Mouse (Mus musculus) Patski (cell line): ENCODE data around the gene Nfe2l1. TPM values are rescaled to one million over a fixed set of nuclear protein-coding genes. Genes with fewer than 3 reads are reported as not detected.

Source experiments
- ATAC-seq: fragments of 100-300 bp; one replicate; pipeline ENCODE4 v1.8.0; 2021
- CTCF ChIA-PET: fragments of 350-600 bp; sonication (Branson Sonifier 250); formaldehyde crosslinking; loops from one replicate; lab custom pipeline; 2022; ENCODE audit warnings: inconsistent platforms; lab: Charles Lee
- POLR2A ChIA-PET: fragments of 350-600 bp; sonication (Branson Sonifier 250); formaldehyde crosslinking; loops from one replicate; lab custom pipeline; 2022; ENCODE audit warnings: antibody characterized with exemption, inconsistent platforms; lab: Charles Lee
- DNase-seq: peaks from one replicate; pipeline ENCODE4 v3.0.0-alpha.2; 2011; ENCODE audit warnings: low read depth, low spot score
- H3K27me3 ChIP-seq: fragments of 371-371 bp; one replicate; pipeline ENCODE4 v1.5.1; 2021
- CTCF ChIP-seq: fragments of 100-300 bp; IDR thresholded peaks from one replicate; pipeline ENCODE4 v1.5.1; 2021
- in situ Hi-C: fragments of 300-500 bp; cut with MboI; formaldehyde crosslinking; loops from 3 replicates; pipeline ENCODE4 v1.11.1; 2018; ENCODE audit warnings: low pct_unique_long_range_greater_than_20kb, mixed read lengths
- polyA plus RNA-seq: library from polyadenylated mRNA; unstranded; gene quantifications from one replicate; pipeline ENCODE4 v1.2.3, GENCODE M21; 2021

Gene Nfe2l1
- polyA plus RNA-seq, 1 experiment from 2014 or later = 362 TPM

DNA sequence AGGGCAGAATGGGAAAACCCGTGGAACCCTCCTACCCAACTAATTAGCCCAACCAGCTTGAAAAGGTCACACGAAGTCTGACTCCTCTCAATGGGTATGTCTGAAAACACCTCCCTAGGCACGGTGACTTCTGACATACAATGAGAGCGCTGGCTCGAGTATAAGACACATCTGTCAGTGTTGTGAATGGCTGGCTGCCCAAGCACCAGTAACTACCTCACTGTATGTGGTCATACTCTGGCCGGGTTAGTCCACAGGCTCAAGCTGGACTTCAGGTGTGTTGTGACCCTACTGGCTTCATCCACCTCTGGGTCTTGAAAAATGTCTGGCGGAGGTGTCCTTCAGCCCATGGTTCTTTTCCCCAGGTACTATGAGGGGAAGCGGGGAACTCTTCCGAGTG is 18.9 kb upstream of the Nfe2l1 start:
- H3K27me3 ChIP-seq = no peaks in the 10 kb centered on the region
- POLR2A ChIA-PET = no interaction called here
- no peak for DNase-seq
- ATAC-seq = no peak
- in situ Hi-C loops = no loop called here
- no peak for TF ChIP-seq CTCF
- CTCF ChIA-PET = no interaction called here

DNA sequence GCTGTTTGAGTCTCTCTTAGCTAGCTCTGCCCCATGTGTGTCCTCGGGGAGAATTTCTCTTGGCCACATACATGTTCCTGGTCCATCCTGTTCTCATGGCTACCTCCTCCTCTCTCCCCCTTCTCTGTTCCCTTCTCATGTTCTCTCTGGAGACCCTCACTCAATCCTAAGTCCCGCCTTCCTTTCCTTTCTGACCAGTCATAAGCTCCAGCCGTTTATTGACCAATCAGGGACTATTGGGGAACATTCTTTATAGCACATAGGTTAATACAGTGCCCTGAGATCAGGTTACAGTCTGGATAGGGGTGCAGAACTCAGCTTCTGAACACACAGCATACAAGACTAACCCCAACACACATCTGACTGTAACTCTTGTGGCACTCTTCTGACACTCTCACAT is 17.5 kb upstream of the Nfe2l1 start:
- ChIA-PET POLR2A (interaction anchor here (1.1 kb wide), 1 partner anchor 16 kb away, joined by 3 read pairs; no protein-coding TSS in a partner anchor), CTCF (interaction anchor here (1.2 kb wide), 1 partner anchor 10 kb away, joined by 4 read pairs; no protein-coding TSS in a partner anchor)
- in situ Hi-C loops = no loop called here
- no peak for TF ChIP-seq CTCF
- no peaks in the 10 kb centered on the region for H3K27me3 ChIP-seq
- no peak for ATAC-seq
- no peak for DNase-seq

DNA sequence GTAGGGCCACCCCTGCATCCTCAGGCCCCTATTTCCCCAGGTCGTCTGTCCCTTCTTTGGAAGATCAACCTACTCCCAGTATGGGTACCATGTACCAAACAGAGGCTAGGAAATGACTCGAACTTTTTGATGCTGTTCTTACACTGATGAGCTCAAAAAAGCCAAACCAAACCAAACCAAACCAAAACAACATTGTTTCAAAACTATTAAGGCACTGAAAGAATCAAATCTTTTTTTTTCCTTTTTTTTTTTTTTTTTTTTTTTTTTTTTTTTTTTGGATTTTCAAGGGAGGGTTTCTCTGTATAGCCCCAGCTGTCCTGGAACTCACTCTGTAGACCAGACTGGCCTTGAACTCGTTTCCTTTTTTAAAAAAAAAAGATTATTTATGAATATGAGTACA is 13.9 kb upstream of the Nfe2l1 start:
- no peak for ATAC-seq

DNA sequence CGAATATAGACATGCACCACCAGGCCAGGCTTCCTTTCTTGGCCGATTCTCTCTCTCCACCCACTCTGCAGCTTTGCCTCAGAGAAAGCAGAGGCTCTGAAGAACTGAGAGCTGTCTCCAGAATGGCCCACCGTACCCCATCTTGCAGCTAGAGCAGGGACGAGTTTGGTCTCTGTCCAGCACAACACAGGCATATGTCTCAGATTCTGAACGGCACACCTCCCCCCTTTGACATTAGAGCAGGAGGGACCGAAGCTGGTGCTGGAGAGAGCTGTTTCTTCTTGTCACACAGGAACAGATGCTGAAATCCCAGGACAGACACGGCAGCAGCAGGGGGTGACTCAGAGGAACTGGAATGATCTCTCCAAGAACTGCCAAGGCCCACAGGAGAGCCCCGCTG is 10.5 kb upstream of the Nfe2l1 start:
- ChIA-PET CTCF (interaction anchor here (1.9 kb wide), 1 partner anchor 17 kb away, joined by 5 read pairs; no protein-coding TSS in a partner anchor), POLR2A (interaction anchor here (0.9 to 1.7 kb wide), 2 partner anchors 16 to 19 kb away, joined by 3 read pairs; no protein-coding TSS in a partner anchor)
- in situ Hi-C loops = no loop called here
- no peak for DNase-seq
- no peaks in the 10 kb centered on the region for H3K27me3 ChIP-seq
- TF ChIP-seq CTCF = no peak
- ATAC-seq = no peak

More for the DNA sequence above, 13.9 kb upstream of the Nfe2l1 start:
- in situ Hi-C loops = no loop called here
- no peaks in the 10 kb centered on the region for H3K27me3 ChIP-seq
- POLR2A ChIA-PET = interaction anchor here (0.6 kb wide), 1 partner anchor 82 kb away, joined by 3 read pairs; no protein-coding TSS in a partner anchor
- CTCF ChIA-PET = no interaction called here
- DNase-seq = no peak
- no peak for TF ChIP-seq CTCF

DNA sequence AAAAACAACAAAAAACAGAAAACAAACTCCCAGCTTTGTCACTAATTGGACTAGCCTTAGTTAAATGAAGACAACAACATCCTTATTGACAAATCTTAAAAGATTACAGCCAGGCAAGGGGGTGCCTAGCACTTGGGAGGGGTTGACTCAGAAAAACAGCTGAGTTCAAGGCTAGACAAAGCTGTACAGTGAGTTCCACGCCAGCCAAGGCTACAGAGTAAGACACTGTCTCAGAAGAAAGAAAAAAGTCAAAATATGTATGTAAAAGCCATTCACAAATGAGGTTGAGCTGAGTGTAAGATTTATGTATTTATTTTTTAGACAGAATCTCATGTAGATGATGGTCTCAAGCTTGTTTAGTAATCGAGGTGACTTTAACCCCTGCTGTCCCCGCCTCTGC is 10.1 kb upstream of the Nfe2l1 start:
- H3K27me3 ChIP-seq = no peaks in the 10 kb centered on the region
- DNase-seq (no peak), ATAC-seq (no peak)
- ChIA-PET CTCF (interaction anchor here (1.4 to 1.9 kb wide), 2 partner anchors 18 to 43 kb away, joined by 3 to 5 read pairs; no protein-coding TSS in a partner anchor), POLR2A (interaction anchor here (0.9 to 1.0 kb wide), 2 partner anchors 9 to 18 kb away, joined by 3 to 4 read pairs; no protein-coding TSS in a partner anchor)
- in situ Hi-C loops = no loop called here
- TF ChIP-seq CTCF = no peak

DNA sequence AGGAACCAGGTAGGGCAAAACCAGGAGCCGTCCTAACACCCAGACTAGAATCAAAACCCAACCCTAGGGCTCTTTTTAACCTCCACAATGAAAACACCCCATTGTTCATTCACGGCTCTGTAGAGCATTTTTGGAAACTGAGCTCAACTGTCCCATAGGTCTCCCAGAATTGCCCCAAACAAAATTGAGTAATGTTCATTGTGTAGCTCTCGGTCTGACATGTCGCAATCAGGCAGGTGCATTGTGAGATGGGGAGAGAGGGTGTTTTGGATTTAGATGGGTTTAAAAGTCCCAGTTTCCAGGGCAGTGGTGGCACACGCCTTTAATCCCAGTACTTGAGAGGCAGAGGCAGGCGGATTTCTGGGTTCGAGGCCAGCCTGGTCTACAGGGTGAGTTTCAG is 9.7 kb upstream of the Nfe2l1 start:
- POLR2A ChIA-PET = interaction anchor here (1.0 kb wide), 1 partner anchor 9 kb away, joined by 4 read pairs; no protein-coding TSS in a partner anchor
- in situ Hi-C loops = no loop called here
- no peak for TF ChIP-seq CTCF

DNA sequence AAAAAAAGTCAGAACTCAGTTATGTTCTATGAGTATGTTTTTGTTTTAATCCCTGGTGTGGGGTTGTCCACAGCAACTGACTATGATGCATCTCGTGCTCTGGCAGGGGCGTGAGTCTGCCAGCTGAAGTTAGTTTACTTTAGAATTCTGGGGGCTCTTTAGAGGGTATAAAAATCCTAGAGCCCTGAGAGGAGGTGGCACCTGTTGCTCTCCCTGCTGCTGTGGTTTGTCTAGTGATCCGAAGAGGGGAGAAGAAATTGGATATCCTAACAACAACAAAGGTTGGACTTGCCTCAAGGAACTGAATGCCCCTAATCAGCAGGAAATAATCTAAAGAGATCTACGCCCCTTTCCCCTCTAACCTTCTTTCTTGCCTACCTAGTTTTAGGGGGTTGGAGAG is 8.6 kb upstream of the Nfe2l1 start:
- no peak for ATAC-seq
- DNase-seq = no peak
- no peak for TF ChIP-seq CTCF
- POLR2A ChIA-PET = interaction anchor here (1.3 to 1.4 kb wide), 2 partner anchors 24 to 588 kb away, joined by 3 read pairs; no protein-coding TSS in a partner anchor
- in situ Hi-C loops = no loop called here
- CTCF ChIA-PET = interaction anchor here (0.9 to 1.9 kb wide), 3 partner anchors 19 to 72 kb away, joined by 3 to 5 read pairs (median 3); no protein-coding TSS in a partner anchor
- H3K27me3 ChIP-seq = no peaks in the 10 kb centered on the region

More for the DNA sequence above, 9.7 kb upstream of the Nfe2l1 start:
- ATAC-seq (no peak), DNase-seq (no peak)
- CTCF ChIA-PET = interaction anchor here (0.9 to 1.9 kb wide), 3 partner anchors 18 to 73 kb away, joined by 3 to 5 read pairs (median 3); no protein-coding TSS in a partner anchor
- no peaks in the 10 kb centered on the region for H3K27me3 ChIP-seq

DNA sequence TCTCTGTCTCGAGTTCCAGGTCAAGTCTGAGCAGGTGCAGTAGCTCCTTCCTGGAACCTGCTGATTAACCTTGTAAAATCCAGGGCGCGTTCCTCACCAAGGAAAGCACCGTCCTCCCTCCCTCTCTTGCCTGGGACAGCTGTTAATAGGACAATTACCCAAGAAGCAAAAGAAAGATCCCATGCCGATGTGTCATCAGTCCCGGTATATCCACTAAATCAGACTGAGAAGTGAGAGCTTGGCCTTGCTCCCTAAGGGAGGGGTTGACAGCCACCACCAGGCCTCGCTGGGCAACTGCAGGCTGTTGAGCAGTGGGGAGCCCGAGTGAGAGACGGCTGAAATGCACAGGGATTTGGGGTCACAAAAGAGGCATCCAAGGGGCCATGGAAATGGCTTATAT is 7.5 kb upstream of the Nfe2l1 start:
- CTCF ChIA-PET = interaction anchor here (0.9 to 1.1 kb wide), 3 partner anchors 10 to 14 kb away, joined by 3 to 4 read pairs (median 3); no protein-coding TSS in a partner anchor
- no peak for DNase-seq
- POLR2A ChIA-PET = interaction anchor here (1.2 to 1.4 kb wide), 3 partner anchors 12 to 587 kb away, joined by 3 read pairs; partner anchors contain the start of gene Copz2
- H3K27me3 ChIP-seq = no peaks in the 10 kb centered on the region
- no peak for TF ChIP-seq CTCF
- no peak for ATAC-seq
- in situ Hi-C loops = no loop called here

DNA sequence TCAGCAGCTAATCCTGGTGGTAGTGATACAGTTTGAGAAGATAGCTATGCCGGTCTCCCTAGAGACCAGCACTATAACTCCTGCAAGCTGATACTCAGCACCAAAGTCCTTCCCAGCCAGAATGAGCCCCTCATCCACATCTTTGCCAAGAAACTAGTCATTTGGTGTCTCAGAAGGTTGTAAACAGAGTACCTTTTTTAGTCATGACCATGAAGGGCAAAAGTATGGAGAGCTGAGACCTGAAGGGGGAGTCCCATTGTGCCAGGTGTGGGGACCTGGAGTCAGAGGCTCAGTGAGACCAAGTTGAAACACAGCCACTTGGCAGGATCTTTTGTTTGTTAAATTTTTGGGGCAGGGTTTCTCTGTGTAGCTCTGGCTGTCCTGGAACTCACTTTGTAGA is 4.4 kb upstream of the Nfe2l1 start:
- H3K27me3 ChIP-seq = no peaks in the 10 kb centered on the region
- no peak for TF ChIP-seq CTCF
- POLR2A ChIA-PET = interaction anchor here (0.7 to 1.6 kb wide), 2 partner anchors 10 to 15 kb away, joined by 3 read pairs; no protein-coding TSS in a partner anchor
- CTCF ChIA-PET = interaction anchor here (1.9 kb wide), 1 partner anchor 27 kb away, joined by 6 read pairs; no protein-coding TSS in a partner anchor
- in situ Hi-C loops = no loop called here
- no peak for ATAC-seq
- no peak for DNase-seq

DNA sequence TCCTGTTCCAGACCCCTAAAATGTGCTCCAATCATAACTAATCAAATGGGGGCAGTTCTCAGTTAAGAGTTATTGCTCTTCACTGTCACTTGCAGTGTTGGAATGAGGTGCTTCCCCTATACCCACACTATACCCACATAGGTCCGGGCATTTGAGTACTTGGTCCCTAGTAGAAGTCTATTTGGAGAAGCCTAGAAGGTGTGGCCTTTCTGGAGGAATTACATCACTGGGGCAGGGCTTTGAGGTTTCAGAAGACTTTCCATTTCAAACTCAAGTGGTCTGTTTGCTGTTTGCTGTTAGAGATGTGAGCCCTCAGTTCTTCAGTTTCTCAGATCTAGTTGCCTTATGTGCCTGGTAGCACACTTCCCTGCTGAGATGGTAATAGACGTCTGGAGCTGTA is 3.2 kb upstream of the Nfe2l1 start:
- ATAC-seq = no peak
- CTCF ChIA-PET = no interaction called here
- H3K27me3 ChIP-seq = no peaks in the 10 kb centered on the region
- TF ChIP-seq CTCF = no peak
- in situ Hi-C loops = no loop called here
- DNase-seq = no peak
- POLR2A ChIA-PET = no interaction called here

DNA sequence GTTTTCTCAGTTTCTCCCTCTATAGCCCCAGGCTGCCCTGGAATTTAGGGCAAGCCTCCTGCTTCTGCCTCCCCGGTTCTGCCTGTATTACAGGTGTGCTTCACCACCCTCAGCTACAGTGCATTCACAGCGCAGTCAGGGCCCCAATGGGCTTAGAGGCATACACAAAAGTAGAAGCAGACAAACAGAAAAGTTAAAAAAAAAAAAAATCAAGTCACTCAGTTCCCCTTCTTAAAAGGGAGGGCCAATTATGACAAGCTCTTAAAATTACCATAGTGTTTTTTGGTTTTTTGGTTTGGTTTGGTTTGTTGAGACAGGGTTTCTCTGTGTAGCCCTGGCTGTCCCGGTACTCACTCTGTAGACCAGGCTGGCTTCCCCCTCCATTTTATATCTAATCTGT is 2.8 kb upstream of the Nfe2l1 start:
- CTCF ChIA-PET = no interaction called here
- in situ Hi-C loops = no loop called here
- DNase-seq (no peak), ATAC-seq (no peak)
- POLR2A ChIA-PET = no interaction called here
- TF ChIP-seq CTCF = no peak
- no peaks in the 10 kb centered on the region for H3K27me3 ChIP-seq
